Mouse (Mus musculus): Measurements from ENCODE around the gene Muc1.
"Not testable (repeated sequence)": the region's sequence is repeated elsewhere in the genome, so short reads cannot be mapped to it uniquely, and the experiment has no call there.

Gene Muc1

DNA sequence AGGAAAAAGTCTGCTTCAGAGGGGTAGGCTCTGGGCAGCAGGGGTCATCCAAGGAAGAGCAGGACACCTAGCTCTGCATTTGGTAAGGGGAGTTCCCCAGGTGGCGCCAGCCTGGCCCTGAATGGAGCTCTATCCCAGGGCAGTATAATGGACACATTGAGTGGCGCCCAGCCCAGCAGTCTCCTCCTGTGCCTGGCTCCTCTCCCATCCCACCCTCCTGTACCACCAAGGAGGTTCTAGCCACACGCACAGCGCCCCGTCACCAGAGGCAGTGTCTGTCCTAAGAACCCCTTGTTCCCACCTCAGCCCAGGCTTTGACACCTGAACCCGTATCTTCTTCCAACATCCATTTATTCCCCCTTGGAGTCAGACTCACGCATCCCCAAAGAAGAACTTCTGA is 19.1 kb upstream of the Muc1 start:
- no peak for DNase-seq (ENCODE audit: low read depth, low spot score)

DNA sequence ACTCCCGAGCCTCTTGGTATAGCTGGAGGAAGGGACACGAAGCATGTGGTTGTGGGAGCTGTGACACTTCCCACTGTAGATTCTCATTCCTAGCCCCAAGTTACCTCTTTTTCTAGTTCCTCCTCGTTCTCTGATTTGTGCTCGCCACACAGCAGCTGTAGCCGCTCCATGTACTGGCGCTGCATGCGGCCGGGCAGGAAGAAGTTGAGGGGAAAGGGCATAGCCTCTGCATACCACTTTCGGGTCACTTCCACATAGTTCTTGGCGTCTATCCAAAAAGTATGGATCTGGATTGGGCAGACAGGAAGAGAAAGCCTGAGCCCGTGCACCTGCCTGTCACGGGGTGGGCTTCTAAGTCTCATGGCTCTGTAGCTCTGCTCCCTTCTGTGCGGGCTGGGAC is 18.7 kb upstream of the Muc1 start:
- DNase-seq (ENCODE audit: low read depth, low spot score): no peak

DNA sequence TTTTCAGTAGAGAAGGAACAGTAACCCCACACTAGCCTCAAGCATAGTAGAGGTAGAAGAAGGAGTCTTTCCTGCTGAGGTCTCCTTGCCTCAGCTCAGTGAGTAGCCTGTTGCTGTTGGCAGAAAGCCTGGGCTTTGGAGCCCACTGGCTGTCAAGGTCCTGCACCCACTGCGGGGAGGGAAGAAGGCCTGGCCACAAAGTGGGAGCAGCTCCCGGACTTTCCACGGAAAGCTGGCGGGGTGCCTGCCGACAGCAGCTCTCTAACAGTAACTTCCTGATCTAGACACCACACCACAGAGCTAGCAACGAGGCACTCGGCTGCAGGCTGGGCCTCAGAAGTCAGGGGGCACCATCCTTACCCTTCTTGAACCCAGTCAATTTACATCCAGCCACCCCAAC is 18.1 kb upstream of the Muc1 start:
- DNase-seq (ENCODE audit: low read depth, low spot score): no peak

DNA sequence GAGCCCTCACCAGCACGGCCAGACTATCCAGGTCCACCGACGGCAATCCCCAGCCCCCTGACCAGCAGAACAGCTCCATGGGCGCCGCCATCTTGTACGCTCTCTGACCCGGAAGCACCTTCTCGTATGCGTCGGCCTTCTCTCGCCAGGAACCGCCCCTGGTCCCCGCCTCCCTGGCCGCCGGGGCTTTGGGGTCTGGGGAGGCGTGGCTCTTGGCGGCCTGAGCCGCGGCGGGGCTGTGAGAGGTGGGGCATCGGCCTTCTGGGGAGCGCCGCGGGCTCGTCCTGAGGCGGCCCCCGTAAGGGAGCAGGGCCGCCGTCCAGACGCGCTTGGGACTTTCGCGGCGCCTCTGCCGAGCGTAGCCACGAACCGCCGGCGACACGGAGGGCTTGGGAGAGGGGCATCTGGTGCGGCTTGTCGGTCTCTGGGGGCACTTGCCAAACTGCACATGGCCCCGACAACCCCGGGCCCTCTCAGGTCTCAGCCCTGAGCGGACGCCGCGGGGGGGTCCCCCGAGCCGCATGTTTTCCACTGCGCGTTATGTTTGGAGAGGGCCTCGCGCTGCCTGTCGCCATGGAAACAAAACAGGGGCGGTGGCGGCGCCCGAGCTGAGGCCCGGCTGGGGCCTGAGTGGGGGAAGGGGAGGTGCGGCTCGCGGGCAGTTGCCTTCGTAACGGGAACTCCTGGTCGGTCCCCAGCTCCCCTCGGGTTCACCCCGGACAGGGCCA is 14.9 kb upstream of the Muc1 start:
- peak; percentile 80 for DNase-seq (ENCODE audit: low read depth, low spot score)

DNA sequence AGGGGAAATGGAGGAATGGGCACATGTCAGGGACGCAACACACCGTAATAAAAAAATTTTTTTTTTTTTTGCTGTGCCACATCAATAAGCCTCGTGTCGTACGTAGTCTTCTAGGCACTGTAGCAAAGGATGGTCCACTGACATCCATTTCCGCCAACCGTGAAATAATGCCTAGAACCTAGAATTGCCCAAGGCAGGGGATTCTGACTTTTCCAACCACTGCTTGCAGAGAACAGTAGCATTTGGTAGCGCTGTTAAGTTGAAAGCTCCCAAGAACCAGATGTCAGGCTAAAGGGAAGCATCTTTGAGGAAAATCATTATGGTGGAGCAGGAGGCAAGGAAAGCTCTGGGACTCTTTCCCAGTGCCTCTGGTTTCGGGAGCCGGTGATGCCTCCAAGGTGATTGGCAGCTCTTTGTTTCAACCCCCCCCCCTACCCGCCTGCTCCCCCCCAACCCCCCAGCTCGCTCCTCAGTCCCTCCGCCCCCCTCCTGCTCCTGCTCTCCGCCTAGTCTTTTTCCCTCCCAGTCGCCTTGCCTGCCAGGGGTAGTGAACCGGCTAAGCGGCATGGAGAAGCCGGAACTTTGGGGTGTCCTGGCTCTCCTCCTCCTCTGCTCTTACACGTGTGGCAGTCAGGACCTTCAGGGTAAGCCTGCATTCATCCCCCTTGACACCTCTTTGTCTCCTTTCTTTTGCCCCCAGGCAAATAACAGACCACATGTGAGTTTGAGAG is 14.0 kb upstream of the Muc1 start, which contains the start of gene Thbs3:
TSS of gene Thbs3 (plus strand) at position 500 of the 731 bp plus-strand sequence.
- no peak for DNase-seq (ENCODE audit: low read depth, low spot score)

DNA sequence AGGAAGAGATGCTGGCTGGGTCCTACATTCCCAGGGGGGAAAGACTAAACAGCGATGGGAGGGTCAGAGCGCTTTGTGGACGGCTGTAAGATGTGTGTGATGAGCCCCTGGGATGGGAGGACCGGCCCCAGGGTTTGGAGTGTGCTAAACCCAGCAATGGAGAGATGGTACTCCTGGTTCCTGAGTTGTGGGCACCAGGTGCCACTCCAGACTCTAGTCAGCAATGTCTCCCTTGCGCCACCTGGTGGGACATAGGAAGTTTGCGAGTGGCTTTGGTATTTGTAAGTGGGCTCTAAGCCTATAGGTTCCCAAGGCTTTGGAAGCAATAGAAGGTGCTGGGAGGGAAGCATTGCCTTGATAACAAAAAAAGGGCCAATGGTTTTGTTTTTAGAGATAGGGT is 13.0 kb upstream of the Muc1 start:
- DNase-seq (ENCODE audit: low read depth, low spot score): peak; percentile 70

DNA sequence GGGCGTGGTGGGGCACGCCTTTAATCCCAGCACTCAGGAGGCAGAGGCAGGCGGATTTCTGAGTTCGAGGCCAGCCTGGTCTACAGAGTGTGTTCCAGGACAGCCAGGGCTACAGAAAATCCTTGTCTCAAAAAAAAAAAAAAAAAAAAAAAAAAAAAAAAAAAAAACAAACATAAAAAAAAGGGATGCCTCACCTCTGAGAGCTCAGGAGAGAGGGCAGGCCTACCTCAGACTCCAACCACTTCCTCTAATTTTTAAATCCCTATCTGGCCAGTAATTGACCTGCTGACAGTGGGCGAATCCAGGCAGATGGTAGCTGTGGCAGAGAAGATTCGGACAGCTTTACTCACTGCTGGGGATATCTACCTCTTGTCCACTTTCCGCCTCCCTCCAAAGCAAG is 12.4 kb upstream of the Muc1 start:
- DNase-seq (ENCODE audit: low read depth, low spot score): not testable (repeated sequence)

DNA sequence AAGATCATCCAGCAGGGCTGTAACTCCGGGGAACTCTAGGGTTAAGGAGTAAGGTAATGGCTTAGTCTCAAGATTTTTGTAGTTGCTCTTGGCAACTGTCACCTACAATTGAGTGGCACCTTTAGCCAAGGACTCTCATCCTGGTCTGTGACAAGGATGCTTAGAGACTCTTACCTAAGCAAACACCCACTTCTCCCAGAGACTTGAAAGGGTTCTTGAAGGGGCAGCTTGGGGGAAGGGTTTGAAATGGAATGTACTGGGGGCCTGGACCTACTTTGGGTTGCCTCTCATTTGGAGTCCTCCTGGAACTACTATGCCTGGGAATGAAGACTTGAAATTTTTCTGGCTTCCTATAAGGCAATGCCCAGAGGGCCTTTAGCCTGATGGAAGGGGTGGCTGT is 10.6 kb upstream of the Muc1 start:
- no peak for DNase-seq (ENCODE audit: low read depth, low spot score)

DNA sequence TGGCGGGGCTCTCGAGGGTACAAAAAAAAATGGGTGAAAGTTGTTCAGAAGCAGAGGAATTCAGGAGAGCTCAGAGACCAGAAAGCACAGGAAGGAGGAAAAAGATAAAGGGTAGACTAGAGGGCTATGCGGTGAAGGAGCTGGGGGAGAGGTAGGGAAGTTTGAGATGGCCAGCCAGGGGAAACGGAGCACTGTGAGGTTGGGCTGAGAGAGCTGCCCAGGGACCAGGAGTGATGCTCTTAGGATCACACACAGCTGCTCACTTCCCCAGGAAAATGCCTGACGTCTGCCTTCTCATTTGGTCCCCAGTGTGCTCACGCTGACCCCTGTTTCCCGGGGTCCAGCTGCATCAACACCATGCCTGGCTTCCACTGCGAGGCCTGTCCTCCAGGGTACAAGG is 9.3 kb upstream of the Muc1 start:
- no peak for DNase-seq (ENCODE audit: low read depth, low spot score)

DNA sequence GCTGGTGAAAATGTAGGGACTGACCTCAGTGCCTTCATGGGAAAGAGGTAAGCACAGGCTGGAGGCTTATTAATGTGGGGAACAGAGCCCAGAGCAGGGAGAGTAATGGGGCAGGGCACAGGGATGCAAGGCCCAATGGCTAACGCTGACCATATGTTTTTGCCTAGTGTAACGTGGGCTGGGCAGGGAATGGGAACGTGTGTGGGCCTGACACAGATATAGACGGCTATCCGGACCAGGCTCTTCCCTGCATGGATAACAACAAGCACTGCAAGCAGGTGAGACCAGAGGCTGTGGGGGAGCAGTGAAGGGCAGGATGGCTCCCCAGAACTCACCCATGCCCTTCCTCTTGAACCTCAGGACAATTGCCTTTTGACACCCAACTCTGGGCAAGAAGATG is 7.7 kb upstream of the Muc1 start:
- DNase-seq (ENCODE audit: low read depth, low spot score): no peak

DNA sequence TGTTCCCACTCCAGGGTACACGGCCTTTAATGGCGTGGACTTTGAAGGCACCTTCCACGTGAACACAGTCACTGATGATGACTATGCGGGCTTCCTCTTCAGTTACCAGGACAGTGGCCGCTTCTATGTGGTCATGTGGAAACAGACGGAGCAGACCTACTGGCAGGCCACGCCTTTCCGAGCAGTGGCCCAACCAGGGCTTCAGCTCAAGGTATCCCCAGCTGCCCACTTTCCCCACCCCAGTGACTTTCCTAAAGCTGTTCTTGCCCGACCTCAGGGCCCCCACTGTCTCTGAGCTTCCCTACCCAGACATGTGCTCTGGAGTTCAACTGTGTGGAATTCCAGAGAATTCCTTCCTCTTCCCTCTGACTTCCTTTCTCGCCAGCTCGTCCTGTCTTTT is 4.1 kb upstream of the Muc1 start:
- no peak for DNase-seq (ENCODE audit: low read depth, low spot score)

DNA sequence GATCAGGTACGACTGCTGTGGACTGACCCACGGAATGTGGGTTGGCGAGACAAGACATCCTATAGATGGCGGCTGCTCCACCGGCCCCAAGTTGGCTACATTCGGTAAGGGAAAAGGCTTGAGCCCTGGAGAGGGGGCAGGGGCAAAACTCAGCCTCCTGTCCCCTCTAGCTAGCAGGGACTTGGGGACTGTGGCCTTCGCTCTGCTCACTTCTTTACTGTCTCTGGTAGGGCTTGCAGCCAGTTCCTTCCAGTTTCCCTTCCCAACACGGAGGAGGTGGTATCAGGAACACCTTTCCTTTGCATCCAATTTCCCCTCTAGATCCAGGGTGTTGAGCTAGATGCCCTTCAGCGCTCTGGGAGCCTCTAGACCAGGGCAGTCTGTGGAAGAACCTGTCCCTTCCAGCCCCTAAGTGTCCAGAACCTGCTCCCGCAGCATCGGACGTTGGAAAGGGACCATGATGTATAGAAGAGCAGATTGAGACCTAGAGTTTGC is 3.5 kb upstream of the Muc1 start:
- no peak for DNase-seq (ENCODE audit: low read depth, low spot score)

DNA sequence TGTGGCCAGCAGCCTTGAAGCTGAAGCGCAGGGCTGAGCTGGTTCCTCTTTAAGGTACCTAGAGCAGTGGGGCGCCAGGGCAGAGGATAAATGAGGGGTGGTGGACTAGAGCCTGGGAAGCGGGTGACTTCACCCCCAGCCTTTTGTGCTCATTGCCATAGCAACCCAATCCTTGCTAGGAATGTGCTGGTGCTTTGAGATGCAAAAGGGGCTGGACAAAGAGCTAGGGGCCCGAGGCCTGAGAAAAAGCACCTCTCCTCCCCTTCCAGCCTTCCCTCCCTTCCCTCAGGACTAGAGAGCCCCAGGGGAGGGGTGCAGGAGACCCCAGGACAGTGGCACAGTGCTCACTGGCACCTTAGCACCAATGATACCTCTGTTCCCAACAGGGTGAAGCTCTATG is 2.9 kb upstream of the Muc1 start:
- DNase-seq (ENCODE audit: low read depth, low spot score): no peak

DNA sequence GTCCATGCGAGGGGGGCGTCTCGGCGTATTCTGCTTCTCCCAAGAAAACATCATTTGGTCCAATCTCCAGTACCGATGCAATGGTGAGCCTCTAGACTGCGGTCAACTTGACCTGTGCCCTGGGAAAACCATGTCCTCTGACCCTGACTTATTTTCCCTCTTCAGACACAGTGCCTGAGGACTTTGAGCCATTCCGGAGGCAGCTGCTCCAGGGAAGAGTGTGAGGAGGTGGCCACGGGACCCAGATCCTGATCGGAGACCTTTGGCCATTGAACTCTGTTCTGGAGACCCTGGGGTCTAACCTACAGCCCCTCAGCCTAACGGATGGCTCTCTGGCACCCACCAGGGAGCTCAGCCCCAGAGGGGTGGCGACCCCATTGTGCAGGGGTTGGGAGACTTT is 2.5 kb upstream of the Muc1 start:
- DNase-seq (ENCODE audit: low read depth, low spot score): no peak

DNA sequence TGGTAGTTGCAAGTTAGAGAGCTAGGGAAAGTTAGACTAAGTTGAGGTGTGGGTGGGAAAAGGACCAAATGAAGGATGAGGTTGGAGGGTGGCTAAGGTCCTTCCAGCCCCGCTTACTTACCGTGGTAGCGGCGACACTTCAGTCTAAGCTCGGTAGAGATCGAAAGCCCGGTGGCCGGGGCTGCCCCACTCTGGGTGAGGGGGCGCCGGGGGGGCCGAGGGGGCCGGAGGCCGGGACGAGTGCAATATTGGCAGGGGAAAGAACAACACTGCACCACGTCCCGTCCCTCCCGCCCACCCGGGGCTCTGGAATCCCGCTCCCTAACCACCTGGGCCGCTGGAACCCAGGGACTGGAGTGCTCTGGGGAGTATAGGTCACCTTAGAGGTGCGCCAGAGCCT is 2.0 kb upstream of the Muc1 start, which contains the start of gene Mtx1:
TSS of gene Mtx1 (minus strand) at position 189 of the 400 bp plus-strand sequence.
- no peak for DNase-seq (ENCODE audit: low read depth, low spot score)

DNA sequence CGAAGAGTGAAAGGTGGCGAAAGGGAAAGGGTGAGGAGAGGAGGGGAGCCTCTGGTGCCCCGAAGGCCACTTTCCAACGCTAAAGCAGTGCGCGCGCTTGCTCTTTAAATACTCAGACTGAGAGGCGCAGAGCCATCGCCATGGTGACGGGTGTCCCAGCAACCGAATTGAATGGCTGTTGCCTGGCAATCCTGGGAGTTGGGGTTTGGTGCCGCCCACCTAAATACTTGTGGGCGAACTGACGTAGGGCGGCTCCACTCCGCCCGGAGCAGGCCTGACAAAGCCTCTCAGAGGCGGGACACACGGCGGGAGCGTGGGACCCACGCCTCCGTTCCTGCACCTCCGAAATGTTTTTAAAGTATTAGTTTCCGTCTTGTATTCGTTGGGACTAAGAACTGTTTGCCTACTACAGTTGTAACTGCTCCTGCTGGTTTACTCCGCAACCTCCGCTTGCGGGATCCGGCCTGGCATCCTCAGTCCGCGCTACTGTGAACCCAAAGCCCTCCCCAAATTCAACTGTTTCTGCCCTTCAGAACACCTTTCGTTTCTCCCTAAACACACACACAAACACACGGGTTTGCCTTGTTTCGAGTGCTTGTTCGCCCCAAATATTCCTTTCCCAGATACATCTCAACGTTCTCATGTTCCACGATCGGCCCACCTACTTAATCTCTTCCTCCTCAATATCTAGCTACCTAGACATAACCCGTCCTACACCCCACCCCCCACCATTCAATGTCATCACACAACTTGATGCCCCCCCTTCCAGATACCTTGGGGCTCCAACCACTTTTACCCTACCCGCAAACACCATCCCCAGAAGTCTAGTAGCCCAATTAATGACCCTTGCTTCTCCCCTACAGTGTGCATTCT is 1.3 kb upstream of the Muc1 start:
- no peak for DNase-seq (ENCODE audit: low read depth, low spot score)

DNA sequence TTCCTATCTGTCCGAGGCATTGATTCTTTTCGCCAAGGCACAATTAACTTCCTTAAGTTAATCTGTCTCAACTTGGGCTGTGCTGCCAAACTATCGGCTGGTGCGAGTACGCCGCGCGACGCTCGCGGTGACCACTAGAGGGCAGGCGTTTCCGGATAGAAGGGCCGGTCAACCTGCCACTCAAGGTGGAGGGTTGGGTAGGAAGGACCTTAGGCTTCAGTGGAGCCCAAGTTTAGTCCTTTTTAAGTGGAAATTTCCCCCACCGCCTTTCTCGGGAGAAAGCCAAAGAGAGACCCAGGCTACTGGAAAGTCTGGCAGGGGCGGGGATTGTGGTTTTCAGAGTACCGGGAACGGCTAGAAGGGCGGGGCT is 692 bp upstream of the Muc1 start:
- peak; percentile 56 for DNase-seq (ENCODE audit: low read depth, low spot score)

DNA sequence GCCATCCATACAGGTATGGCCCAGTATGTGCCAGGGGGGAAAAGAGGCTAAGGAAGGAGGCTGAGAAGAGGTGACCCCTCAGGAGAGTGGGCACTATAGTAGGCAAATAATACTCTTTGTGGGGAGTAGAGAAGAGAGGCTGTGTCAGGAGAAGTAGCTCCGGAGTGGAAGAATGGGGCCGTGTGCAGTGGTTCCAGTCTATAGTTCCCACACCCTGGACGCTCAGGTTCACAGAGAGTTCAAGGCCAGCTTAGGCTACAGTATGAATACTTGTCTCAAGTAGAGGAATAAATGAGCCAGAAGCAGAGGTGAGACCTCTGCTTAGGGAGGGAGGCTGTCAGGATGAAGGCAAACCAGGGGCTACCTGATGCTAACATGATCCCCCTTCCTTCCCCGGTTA is 419 bp downstream of the Muc1 start:
- no peak for DNase-seq (ENCODE audit: low read depth, low spot score)

DNA sequence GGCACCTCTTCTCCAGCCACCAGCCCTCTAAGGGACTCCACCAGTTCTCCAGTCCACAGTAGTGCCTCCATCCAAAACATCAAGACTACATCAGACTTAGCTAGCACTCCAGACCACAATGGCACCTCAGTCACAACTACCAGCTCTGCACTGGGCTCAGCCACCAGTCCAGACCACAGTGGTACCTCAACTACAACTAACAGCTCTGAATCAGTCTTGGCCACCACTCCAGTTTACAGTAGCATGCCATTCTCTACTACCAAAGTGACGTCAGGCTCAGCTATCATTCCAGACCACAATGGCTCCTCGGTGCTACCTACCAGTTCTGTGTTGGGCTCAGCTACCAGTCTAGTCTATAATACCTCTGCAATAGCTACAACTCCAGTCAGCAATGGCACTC is 1.7 kb downstream of the Muc1 start:
- DNase-seq (ENCODE audit: low read depth, low spot score): no peak

DNA sequence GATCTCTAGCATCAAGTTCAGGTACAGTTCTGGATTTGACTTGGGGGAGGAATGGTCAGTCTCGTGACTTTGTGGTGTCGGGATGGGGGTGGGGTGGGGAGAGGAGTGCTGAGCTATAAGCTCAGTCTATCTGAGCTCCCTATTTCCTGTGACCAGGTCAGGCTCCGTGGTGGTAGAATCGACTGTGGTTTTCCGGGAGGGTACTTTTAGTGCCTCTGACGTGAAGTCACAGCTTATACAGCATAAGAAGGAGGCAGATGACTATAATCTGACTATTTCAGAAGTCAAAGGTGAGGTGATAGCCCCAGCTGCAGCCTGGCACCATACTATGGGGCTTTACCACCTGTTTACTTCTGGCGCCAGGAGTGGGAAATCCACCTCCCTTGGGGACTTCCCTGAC is 2.5 kb downstream of the Muc1 start:
- DNase-seq (ENCODE audit: low read depth, low spot score): no peak

DNA sequence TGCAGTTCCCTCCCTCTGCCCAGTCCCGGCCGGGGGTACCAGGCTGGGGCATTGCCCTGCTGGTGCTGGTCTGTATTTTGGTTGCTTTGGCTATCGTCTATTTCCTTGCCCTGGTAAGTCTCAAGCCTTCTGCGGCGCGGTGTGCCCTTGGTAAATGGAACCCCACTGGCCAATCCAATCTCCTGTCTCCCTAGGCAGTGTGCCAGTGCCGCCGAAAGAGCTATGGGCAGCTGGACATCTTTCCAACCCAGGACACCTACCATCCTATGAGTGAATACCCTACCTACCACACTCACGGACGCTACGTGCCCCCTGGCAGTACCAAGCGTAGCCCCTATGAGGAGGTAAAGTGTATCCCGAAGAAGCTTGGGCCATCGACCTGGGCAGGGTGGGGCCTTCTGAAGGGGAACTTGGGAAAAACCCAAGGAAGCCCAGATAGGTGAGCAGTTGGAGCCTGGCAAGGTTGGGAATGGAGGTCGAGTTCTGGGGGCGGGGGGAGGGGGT is 3.0 kb downstream of the Muc1 start:
- no peak for DNase-seq (ENCODE audit: low read depth, low spot score)

DNA sequence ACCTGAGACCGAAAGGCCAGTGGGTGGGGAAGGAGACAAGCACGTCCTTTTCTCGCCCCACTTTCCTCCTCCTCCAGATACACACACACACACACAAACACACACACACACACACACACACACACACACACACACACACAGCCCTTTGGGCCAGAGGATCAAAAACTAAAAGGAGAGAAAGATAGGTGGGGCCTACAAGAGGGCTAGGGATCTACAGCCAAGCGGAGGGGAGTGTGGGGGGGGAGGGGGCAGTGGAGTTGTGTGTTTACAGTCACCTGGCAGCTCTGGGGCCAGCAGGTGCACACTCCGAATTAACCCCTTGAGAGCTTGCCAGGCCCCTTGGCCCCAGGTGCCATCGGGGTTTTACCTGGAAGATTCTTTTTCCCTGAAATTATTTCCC is 3.8 kb downstream of the Muc1 start:
- no peak for DNase-seq (ENCODE audit: low read depth, low spot score)

Measured in retina, adult 2 months (tissue).